Mouse (Mus musculus) bone marrow macrophage, adult 2 months (primary cell): Measurements from ENCODE around the gene Tbc1d22b.

Experiments
- CTCF ChIP-seq: IDR thresholded peaks from 2 replicates; pipeline ENCODE4 v1.5.1; 2012; ENCODE audit warnings: low read depth, mild to moderate bottlenecking, low read length, moderate library complexity
- POLR2A ChIP-seq: IDR thresholded peaks from 2 replicates; pipeline ENCODE4 v1.6.1; 2012; ENCODE audit warnings: mild to moderate bottlenecking, low read depth, low read length, borderline replicate concordance

GRCm38 (mm10) chr17:29632312-29632711 lies 82.7 kb downstream of the Tbc1d22b start:
- TF ChIP-seq CTCF = no peak
- no peak for TF ChIP-seq POLR2A
